Mouse (Mus musculus) CH12.LX (cell line): ENCODE measurements around the gene Runx2.

Experiments used
- CTCF ChIP-seq, 2 experiments: IDR thresholded peaks in 1 of 2; conservative IDR thresholded peaks in 1 of 2; 2 replicates each; pipeline ENCODE4 v1.5.1; 2011 to 2012; ENCODE audit warnings: low read depth in 2 of 2, low read length in 2 of 2, improper control_type of control experiment in 1 of 2, inconsistent platforms in 1 of 2, mild to moderate bottlenecking in 1 of 2, moderate library complexity in 1 of 2
- IRF4 ChIP-seq: IDR thresholded peaks from 2 replicates; pipeline ENCODE4 v1.6.1; 2014; ENCODE audit warnings: low read depth, mild to moderate bottlenecking, inconsistent platforms, low read length, improper control_type of control experiment
- RCOR1 ChIP-seq: conservative IDR thresholded peaks from 2 replicates; pipeline ENCODE4 v1.6.1; 2012; ENCODE audit warnings: low read depth, mild to moderate bottlenecking, inconsistent platforms, low read length, improper control_type of control experiment

DNA sequence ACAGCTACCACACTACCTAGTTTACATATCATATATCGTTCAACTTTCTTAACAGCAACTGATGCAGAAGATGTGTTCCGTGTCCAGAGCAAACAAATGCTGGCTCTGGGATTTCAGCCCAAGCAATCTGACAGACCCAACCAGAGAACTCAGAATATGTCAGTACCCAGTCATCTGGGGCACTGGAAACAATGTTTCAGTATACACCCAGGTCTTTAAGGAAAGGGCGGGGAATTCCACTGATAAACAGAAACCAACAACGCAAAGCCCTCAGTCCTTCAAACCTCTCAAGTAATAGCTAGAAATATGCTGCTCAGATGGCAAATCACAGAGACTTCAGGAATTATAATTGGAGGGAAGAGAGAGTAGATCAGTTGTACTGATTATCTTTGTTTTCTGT, 100.5 kb downstream of the Runx2 start:
- no peak for TF ChIP-seq CTCF (conservative IDR thresholded peaks at IDR 0.05 in 1 of 2, IDR thresholded peaks at IDR 0.05 in 1 of 2; ENCODE audit: low read depth in 2 of 2, low read length in 2 of 2)
- TF ChIP-seq RCOR1: no peak
- no peak for TF ChIP-seq IRF4
